Mouse (Mus musculus) embryonic fibroblast, embryonic 13.5 days (primary cell): ENCODE measurements around the gene U2surp. TPM values are rescaled to one million over a fixed set of nuclear protein-coding genes. Genes with fewer than 3 reads are reported as not detected.
A peak's percentile ranks its signal among the peaks of the same experiment; 100 is the strongest.

ENCODE experiments used
- H3K27ac ChIP-seq: 2 replicates; pipeline ENCODE4 v1.5.1; 2012; ENCODE audit warnings: low read length, control low read depth, inconsistent platforms; ENCODE audit not compliant: insufficient read depth
- H3K4me1 ChIP-seq: 2 replicates; pipeline ENCODE4 v1.6.1; 2011; ENCODE audit warnings: low read length; ENCODE audit not compliant: control insufficient read depth, insufficient read depth
- H3K4me3 ChIP-seq: 2 replicates; pipeline ENCODE4 v1.5.1; 2011; ENCODE audit warnings: mild to moderate bottlenecking, control low read depth, low read length; ENCODE audit not compliant: insufficient read depth
- CTCF ChIP-seq: IDR thresholded peaks from 2 replicates; pipeline ENCODE4 v1.5.1; 2011; ENCODE audit warnings: mild to moderate bottlenecking, control low read depth, low read length, moderate library complexity, borderline replicate concordance; ENCODE audit not compliant: insufficient read depth
- POLR2A ChIP-seq: IDR thresholded peaks from 2 replicates; pipeline ENCODE4 v1.6.1; 2011; ENCODE audit warnings: low read depth, mild to moderate bottlenecking, control low read depth, low read length, moderate library complexity
- polyA plus RNA-seq: library from polyadenylated mRNA; stranded (reverse); fragments of >200 nt; gene quantifications from 2 replicates; pipeline ENCODE4 v1.2.4, GENCODE M21; 2011; ENCODE audit warnings: low read depth; ENCODE audit not compliant: missing spikeins, insufficient read length

U2surp gene
- polyA plus RNA-seq, result 79.2 and 87.4 TPM in 2 replicates

- Histone ChIP-seq H3K4me1 (peaks cover 7% of the 10 kb centered on the region), H3K4me3 (peak within 1 kb of the TSS; percentile 86), H3K27ac (peak within 1 kb of the TSS; percentile 80)
- no peak for TF ChIP-seq CTCF
- peak; percentile 76 for TF ChIP-seq POLR2A
Measured at GRCm38 (mm10) chr9:95511472-95512330, at the start of gene U2surp. Gene U2surp (minus strand): TSS chr9:95511996.

- H3K27ac ChIP-seq, result no peak overlapping the region
- no peak for TF ChIP-seq POLR2A
- no peak for TF ChIP-seq CTCF
- H3K4me3 ChIP-seq, result peak overlapping the region; percentile 22
- no peaks in the 10 kb centered on the region for H3K4me1 ChIP-seq
Measured at GRCm38 (mm10) chr9:95559936-95560735, 48.3 kb upstream of the U2surp start.

- no peak within 1 kb of the TSS for H3K27ac ChIP-seq
- H3K4me1 ChIP-seq, result no peaks in the 10 kb centered on the region
- TF ChIP-seq CTCF (no peak), POLR2A (no peak)
- peak within 1 kb of the TSS; percentile 22 for H3K4me3 ChIP-seq
Measured at GRCm38 (mm10) chr9:95559059-95559935, 47.5 kb upstream of the U2surp start, which contains the start of gene Paqr9. Gene Paqr9 (plus strand): TSS chr9:95559657.

- no peaks in the 10 kb centered on the region for H3K4me1 ChIP-seq
- no peak for TF ChIP-seq POLR2A
- no peak for TF ChIP-seq CTCF
- H3K4me3 ChIP-seq, result no peak overlapping the region
- H3K27ac ChIP-seq, result no peak overlapping the region
Measured at GRCm38 (mm10) chr9:95558726-95559058, 46.9 kb upstream of the U2surp start.

- TF ChIP-seq POLR2A (no peak), CTCF (no peak)
- no peak overlapping the region for H3K27ac ChIP-seq
Measured at GRCm38 (mm10) chr9:95557722-95558121, 45.9 kb upstream of the U2surp start.

GRCm38 (mm10) chr9:95556067-95556512 lies 44.3 kb upstream of the U2surp start:
- Histone ChIP-seq H3K4me3 (no peak overlapping the region), H3K27ac (no peak overlapping the region)
- TF ChIP-seq CTCF (no peak), POLR2A (no peak)

More at GRCm38 (mm10) chr9:95557722-95558121, 45.9 kb upstream of the U2surp start:
- Histone ChIP-seq H3K4me3 (no peak overlapping the region), H3K4me1 (no peaks in the 10 kb centered on the region)

GRCm38 (mm10) chr9:95555233-95555740 lies 43.5 kb upstream of the U2surp start:
- no peak for TF ChIP-seq CTCF
- no peak for TF ChIP-seq POLR2A
- Histone ChIP-seq H3K4me3 (no peak overlapping the region), H3K4me1 (no peaks in the 10 kb centered on the region), H3K27ac (no peak overlapping the region)

More at GRCm38 (mm10) chr9:95556067-95556512, 44.3 kb upstream of the U2surp start:
- no peaks in the 10 kb centered on the region for H3K4me1 ChIP-seq

- Histone ChIP-seq H3K27ac (no peak overlapping the region), H3K4me1 (no peaks in the 10 kb centered on the region), H3K4me3 (no peak overlapping the region)
- TF ChIP-seq POLR2A, result no peak
- TF ChIP-seq CTCF, result no peak
Measured at GRCm38 (mm10) chr9:95554231-95555221, 42.7 kb upstream of the U2surp start.
